Mouse (Mus musculus): ENCODE measurements around the gene Pax2. TPM values are rescaled to one million over a fixed set of nuclear protein-coding genes. Genes with fewer than 3 reads are reported as not detected.

Pax2 gene
- polyA plus RNA-seq, 1 experiment = not detected

GRCm38 (mm10) chr19:44770268-44771050 is 14.6 kb downstream of the Pax2 start:
- Histone ChIP-seq H3K4me1 (ENCODE audit: control insufficient read depth, insufficient read depth, low read length) (no peaks in the 10 kb centered on the region), H3K27ac (ENCODE audit: insufficient read depth, low read length) (no peak overlapping the region), H3K4me3 (ENCODE audit: insufficient read depth, low read length) (no peak overlapping the region)
- TF ChIP-seq POLR2A (IDR thresholded peaks at IDR 0.05; ENCODE audit: low read depth, low read length) = no peak
- TF ChIP-seq CTCF (IDR thresholded peaks at IDR 0.05; ENCODE audit: borderline replicate concordance, insufficient read depth, low read length) = no peak

DNA sequence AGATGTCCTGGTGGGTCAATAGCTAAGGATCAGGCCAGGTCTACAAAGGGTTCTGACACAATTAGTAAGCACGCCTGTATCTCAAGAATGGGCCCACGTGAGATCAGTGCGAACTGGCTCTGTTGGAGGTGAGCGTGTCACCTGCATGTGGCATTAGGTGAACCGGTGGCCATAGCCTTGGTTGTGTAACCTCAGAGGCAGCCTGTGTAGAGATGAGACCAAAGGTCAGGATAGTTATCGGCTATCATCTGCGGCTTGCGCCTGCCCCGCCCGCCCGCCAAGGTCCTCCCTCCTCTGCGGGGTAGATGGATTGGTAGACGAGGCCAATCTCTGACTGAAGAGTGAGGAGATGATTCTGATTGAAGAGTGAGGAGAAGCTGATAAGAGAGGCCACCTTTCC is 15.7 kb downstream of the Pax2 start:
- TF ChIP-seq CTCF (IDR thresholded peaks at IDR 0.05; ENCODE audit: borderline replicate concordance, insufficient read depth, low read length) (no peak), POLR2A (IDR thresholded peaks at IDR 0.05; ENCODE audit: low read depth, low read length) (no peak)
- Histone ChIP-seq H3K4me1 (ENCODE audit: control insufficient read depth, insufficient read depth, low read length) (no peaks in the 10 kb centered on the region), H3K27ac (ENCODE audit: insufficient read depth, low read length) (no peak overlapping the region), H3K4me3 (ENCODE audit: insufficient read depth, low read length) (no peak overlapping the region)

- Histone ChIP-seq H3K27ac (ENCODE audit: insufficient read depth, low read length) (no peak overlapping the region), H3K4me3 (ENCODE audit: insufficient read depth, low read length) (no peak overlapping the region), H3K4me1 (ENCODE audit: control insufficient read depth, insufficient read depth, low read length) (no peaks in the 10 kb centered on the region)
- TF ChIP-seq CTCF (IDR thresholded peaks at IDR 0.05; ENCODE audit: borderline replicate concordance, insufficient read depth, low read length) = no peak
- TF ChIP-seq POLR2A (IDR thresholded peaks at IDR 0.05; ENCODE audit: low read depth, low read length) = no peak
These were observed 26.1 kb downstream of the Pax2 start for GRCm38 (mm10) chr19:44781987-44782386.

DNA sequence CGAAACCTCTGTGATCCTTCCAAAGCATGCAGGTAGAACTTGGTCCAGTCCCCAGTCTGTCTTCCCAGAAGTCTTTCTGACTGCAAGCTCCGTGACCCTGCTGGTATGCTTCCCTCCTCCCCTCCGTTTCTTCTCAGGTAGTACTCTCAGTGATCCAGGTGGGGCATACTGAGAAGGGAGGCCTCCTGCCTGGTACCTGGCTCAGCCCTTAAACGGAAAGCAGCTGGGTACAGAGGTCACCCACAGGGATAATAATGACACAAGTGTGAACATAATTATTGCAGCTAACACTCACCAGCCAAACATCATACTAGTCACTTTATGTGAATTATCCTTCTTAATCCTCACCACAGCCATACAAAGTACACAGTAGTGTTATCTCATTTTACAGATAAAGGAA is 28.5 kb downstream of the Pax2 start:
- no peak for TF ChIP-seq POLR2A (IDR thresholded peaks at IDR 0.05; ENCODE audit: low read depth, low read length)
- no peak for TF ChIP-seq CTCF (IDR thresholded peaks at IDR 0.05; ENCODE audit: borderline replicate concordance, insufficient read depth, low read length)
- Histone ChIP-seq H3K27ac (ENCODE audit: insufficient read depth, low read length) (no peak overlapping the region), H3K4me1 (ENCODE audit: control insufficient read depth, insufficient read depth, low read length) (no peaks in the 10 kb centered on the region), H3K4me3 (ENCODE audit: insufficient read depth, low read length) (no peak overlapping the region)

DNA sequence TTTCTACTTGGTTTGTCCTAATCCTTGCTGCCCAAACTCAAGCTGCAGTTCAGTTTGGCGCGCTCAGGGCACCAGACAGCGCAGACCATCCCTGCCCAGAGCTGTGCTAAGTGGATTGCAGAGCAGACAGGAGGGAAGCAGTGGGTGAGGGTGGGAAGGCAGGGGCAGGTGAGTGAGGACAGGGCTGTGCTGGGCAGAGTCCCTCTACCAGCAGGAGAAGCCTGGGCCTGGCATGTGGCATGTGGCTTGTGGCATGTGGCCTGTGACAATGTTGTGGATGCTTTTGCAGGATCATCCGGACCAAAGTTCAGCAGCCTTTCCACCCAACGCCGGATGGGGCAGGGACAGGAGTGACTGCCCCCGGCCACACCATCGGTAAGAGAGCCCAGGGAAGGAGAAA is 32.6 kb downstream of the Pax2 start:
- Histone ChIP-seq H3K4me3 (ENCODE audit: insufficient read depth, low read length) (no peak overlapping the region), H3K27ac (ENCODE audit: insufficient read depth, low read length) (no peak overlapping the region), H3K4me1 (ENCODE audit: control insufficient read depth, insufficient read depth, low read length) (no peaks in the 10 kb centered on the region)
- TF ChIP-seq POLR2A (IDR thresholded peaks at IDR 0.05; ENCODE audit: low read depth, low read length) = no peak
- TF ChIP-seq CTCF (IDR thresholded peaks at IDR 0.05; ENCODE audit: borderline replicate concordance, insufficient read depth, low read length) = no peak

DNA sequence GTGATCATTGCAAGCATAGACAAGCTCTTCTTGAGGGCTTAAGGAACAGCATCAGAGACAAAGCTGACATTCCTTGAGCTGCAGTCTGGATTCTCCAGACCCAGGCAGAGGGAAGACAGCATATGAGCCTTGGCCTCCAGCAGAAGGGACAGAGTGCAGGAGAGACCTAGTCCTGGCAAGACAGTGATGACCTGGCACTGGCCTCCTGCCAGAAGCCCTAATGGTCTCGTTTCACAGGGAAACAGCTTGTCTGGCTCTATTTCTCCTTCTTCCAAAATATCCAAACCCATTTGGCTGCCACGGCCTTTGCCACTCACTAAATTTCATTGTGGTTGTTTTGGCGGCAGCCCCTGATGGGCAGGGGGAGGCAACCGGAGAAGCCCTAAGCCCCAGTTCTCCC is 36.1 kb downstream of the Pax2 start:
- TF ChIP-seq CTCF (IDR thresholded peaks at IDR 0.05; ENCODE audit: borderline replicate concordance, insufficient read depth, low read length) (no peak), POLR2A (IDR thresholded peaks at IDR 0.05; ENCODE audit: low read depth, low read length) (no peak)
- no peaks in the 10 kb centered on the region for H3K4me1 ChIP-seq (ENCODE audit: control insufficient read depth, insufficient read depth, low read length)
- H3K27ac ChIP-seq (ENCODE audit: insufficient read depth, low read length) = no peak overlapping the region
- no peak overlapping the region for H3K4me3 ChIP-seq (ENCODE audit: insufficient read depth, low read length)

DNA sequence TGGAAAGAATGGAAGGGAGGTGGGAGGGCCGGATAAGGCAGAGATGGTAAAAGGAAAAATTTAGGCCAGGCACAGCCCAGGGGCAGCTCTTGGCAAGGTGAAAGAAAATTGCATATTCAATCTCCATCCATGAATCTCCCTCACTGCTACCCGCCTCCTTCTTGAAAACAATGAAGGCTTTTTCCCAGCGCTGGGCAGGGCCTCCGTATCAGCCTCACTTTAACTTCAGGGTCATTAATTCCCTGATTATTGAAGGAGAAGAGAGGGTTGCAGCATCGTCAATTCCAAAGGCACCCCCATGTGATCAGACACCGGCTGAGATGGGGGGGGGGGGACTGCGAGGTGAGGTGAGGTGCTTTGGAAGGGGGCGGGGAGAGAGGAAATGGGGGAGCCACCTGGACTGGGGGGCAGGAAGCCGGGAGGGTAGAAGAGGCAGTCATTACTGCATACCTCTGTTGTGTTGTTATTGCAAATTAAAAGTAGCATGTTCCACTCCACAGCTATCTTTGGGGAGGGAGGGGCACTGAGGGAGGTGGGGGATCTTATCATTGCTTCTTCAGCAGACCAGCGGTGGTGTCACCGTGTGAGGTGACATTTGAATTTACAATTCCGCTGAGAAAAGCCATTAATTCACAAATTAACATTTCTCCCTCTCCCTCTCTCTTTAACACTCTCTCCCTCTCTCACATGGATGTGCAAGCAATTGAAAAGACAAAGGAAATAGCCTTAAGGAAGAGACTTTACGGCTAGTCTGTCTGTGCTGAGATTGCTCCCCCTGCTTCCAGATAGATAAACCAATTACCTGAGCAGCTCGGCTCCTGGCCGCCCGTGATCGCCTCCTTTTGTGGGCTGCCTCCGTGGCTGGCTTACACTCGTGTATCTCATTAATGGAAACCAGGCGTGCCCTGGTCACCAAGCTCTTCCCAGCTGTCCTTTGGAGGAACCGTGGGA is 41.5 kb downstream of the Pax2 start:
- Histone ChIP-seq H3K4me1 (ENCODE audit: control insufficient read depth, insufficient read depth, low read length) (no peaks in the 10 kb centered on the region), H3K4me3 (ENCODE audit: insufficient read depth, low read length) (no peak overlapping the region)
- TF ChIP-seq POLR2A (IDR thresholded peaks at IDR 0.05; ENCODE audit: low read depth, low read length) = no peak
- no peak for TF ChIP-seq CTCF (IDR thresholded peaks at IDR 0.05; ENCODE audit: borderline replicate concordance, insufficient read depth, low read length)

GRCm38 (mm10) chr19:44798731-44799130 is 42.9 kb downstream of the Pax2 start:
- H3K27ac ChIP-seq (ENCODE audit: insufficient read depth, low read length) = no peak overlapping the region
- TF ChIP-seq POLR2A (IDR thresholded peaks at IDR 0.05; ENCODE audit: low read depth, low read length) (no peak), CTCF (IDR thresholded peaks at IDR 0.05; ENCODE audit: borderline replicate concordance, insufficient read depth, low read length) (no peak)
- H3K4me3 ChIP-seq (ENCODE audit: insufficient read depth, low read length) = no peak overlapping the region
- no peaks in the 10 kb centered on the region for H3K4me1 ChIP-seq (ENCODE audit: control insufficient read depth, insufficient read depth, low read length)

More for the DNA sequence above, 41.5 kb downstream of the Pax2 start:
- H3K27ac ChIP-seq (ENCODE audit: insufficient read depth, low read length) = no peak overlapping the region

- H3K4me3 ChIP-seq (ENCODE audit: insufficient read depth, low read length) = no peak overlapping the region
- H3K4me1 ChIP-seq (ENCODE audit: control insufficient read depth, insufficient read depth, low read length) = no peaks in the 10 kb centered on the region
- no peak overlapping the region for H3K27ac ChIP-seq (ENCODE audit: insufficient read depth, low read length)
- no peak for TF ChIP-seq POLR2A (IDR thresholded peaks at IDR 0.05; ENCODE audit: low read depth, low read length)
- no peak for TF ChIP-seq CTCF (IDR thresholded peaks at IDR 0.05; ENCODE audit: borderline replicate concordance, insufficient read depth, low read length)
These were observed 43.3 kb downstream of the Pax2 start for GRCm38 (mm10) chr19:44799156-44799555.

DNA sequence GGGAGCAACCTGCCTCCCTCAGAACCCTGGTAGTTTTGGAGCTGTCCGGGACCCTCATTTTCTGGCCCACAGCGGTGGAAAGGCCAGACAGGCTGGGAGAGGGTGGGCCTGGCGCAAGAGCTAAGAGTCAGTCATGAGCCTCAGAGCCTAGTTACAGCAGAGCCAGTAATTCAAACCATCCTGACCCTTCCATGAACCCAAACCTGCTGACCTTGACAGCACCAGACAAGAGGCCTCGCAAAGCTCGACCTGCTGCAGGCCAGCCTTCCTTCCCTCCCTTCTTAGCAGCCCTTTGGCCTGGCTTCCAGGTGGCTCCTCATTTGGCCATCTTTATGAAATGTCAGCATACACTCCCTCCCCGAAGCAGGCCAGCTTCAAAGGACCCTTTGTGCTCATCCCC is 44.5 kb downstream of the Pax2 start:
- H3K4me3 ChIP-seq (ENCODE audit: insufficient read depth, low read length) = no peak overlapping the region
- TF ChIP-seq CTCF (IDR thresholded peaks at IDR 0.05; ENCODE audit: borderline replicate concordance, insufficient read depth, low read length) = no peak
- no peak for TF ChIP-seq POLR2A (IDR thresholded peaks at IDR 0.05; ENCODE audit: low read depth, low read length)
- no peaks in the 10 kb centered on the region for H3K4me1 ChIP-seq (ENCODE audit: control insufficient read depth, insufficient read depth, low read length)
- no peak overlapping the region for H3K27ac ChIP-seq (ENCODE audit: insufficient read depth, low read length)
